Mouse (Mus musculus): ENCODE results near the gene Col1a2.

Col1a2 gene

GRCm38 (mm10) chr6:4504603-4505131, at the start of gene Col1a2:
Col1a2 (plus strand) TSS chr6:4504814.
- DNase-seq (ENCODE audit: low read depth in 1 of 2, low spot score in 2 of 2), result no peak

DNA sequence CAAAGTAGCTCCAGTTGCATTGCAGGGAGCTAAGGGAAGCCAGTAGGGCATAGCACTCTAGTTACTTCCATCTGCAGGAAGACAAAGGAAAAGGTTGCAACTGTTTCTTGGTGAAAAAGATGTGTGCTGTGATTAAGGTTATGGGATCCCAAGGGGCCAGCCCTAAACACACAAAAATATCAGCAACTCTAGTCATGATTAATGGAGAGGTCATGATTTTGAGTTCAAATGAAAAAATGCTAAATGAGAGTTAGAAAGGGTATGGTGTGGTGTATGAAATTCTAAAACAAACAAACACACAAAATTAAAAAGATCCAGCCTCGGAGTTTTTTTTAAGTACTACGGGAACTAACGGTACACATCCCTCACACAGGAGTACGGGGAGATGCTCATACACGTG, 49.1 kb upstream of the Col1a2 start:
- no peak for DNase-seq (ENCODE audit: low read depth in 1 of 2, low spot score in 2 of 2)

GRCm38 (mm10) chr6:4455961-4456617, 48.5 kb upstream of the Col1a2 start:
- no peak for DNase-seq (ENCODE audit: low read depth in 1 of 2, low spot score in 2 of 2)

DNA sequence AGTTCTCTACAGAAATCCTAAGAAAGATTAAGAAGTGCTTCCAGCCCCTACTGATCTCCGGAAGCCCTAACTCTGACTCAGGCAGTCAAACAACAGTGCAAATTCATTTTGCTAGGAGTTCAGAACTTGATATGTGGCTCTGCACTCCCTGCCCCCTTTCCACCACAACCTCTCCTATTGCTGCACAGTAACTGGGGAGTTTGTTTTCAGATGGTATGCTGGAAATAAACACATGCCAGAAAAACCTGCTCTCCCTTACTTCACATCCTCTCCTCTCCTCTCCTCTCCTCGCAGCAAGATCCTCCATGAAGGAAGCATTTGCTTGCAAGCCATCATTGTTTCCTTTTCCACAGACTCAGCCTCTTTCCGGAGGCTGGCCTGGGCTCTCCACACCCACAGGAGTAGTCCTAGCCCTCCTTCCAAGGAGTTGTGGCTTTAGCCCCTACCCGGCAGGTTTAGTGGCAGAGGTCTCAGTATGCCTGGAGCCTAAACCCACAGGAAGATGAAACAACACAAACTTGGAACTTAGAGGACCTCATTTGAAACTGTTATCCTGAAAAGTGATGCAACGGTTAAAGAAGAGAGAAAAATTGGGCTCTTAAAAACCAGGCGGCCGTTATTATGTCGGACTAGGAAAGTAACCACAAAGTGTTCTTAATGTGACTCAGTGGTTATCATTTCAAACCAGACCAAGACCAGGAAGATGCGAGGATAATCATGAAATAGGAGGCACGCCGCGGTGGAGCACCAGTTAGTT, 47.7 kb upstream of the Col1a2 start:
- DNase-seq (ENCODE audit: low read depth in 1 of 2, low spot score in 2 of 2), result no peak

DNA sequence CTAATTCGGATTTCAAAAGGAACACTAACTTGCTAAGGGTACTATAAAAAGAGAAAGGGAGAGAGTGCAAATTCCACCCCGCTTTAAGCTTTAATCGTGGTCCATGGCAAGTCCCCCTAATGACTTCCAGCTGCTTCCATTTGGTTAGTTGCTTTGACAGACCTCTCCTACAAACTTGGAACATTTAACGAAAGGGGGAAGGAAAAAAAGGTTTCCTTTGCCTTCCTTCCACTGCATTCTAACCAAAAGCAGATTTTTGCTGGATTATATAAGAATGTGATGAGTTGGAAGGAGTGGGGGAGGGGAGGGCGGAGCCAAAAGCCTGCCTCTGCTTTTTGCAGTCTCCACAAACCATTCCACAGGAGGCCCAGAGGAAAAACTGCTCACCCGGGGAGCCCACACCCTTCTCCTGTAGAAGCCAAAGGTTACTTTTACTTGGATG, 47.0 kb upstream of the Col1a2 start:
- DNase-seq (ENCODE audit: low read depth in 1 of 2, low spot score in 2 of 2), result no peak

GRCm38 (mm10) chr6:4465320-4465719, 39.3 kb upstream of the Col1a2 start:
- no peak for DNase-seq (ENCODE audit: low read depth in 1 of 2, low spot score in 2 of 2)

- DNase-seq (ENCODE audit: low read depth in 1 of 2, low spot score in 2 of 2), result no peak
Observed at GRCm38 (mm10) chr6:4483577-4483936, 21.1 kb upstream of the Col1a2 start.

GRCm38 (mm10) chr6:4483937-4484601, 20.5 kb upstream of the Col1a2 start:
- no peak for DNase-seq (ENCODE audit: low read depth in 1 of 2, low spot score in 2 of 2)

- DNase-seq (ENCODE audit: low read depth in 1 of 2, low spot score in 2 of 2), result no peak
Observed at GRCm38 (mm10) chr6:4488349-4488748, 16.3 kb upstream of the Col1a2 start.

GRCm38 (mm10) chr6:4488966-4489365, 15.6 kb upstream of the Col1a2 start:
- no peak for DNase-seq (ENCODE audit: low read depth in 1 of 2, low spot score in 2 of 2)

DNA sequence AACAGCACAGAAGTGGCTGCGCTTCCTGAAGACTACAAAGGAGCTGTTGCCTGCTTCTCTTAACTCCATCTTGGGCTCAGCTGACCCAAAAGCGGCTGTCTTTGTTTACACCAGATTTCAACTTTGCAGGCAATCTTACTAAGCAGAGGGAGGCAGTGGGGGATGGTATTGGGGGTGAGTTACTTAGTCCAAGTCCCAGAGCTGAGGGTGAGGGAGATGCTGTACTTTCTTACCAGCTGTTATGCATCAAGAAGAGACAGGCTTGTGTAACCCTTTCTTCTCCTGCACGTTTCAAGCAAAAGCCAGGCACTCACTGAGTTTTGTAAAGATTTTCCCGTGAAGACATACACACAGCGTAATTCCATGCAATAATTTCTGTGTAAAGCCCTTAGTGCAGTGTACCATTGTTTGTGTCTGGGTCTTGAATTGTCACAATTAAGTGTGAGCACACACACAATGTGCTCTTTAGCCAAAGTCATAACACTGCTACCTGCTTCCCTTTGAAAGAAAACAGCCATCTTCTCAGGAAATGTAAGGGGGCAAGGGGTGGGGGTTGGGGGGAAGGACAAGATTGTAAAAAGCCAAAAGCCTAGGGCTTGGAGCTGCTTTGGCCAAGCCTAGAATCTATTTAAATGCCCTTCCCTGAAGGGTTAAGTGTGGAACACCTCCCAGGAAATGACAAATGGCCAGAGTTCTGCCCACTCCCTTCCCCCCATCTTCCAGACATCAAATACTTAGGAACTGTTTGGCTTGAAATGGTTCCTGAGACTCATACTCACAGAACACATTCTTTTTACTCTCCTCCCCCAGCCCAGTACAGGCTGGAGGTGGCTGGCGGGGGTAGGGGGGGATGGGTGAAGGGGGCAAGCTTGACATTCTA, 15.0 kb upstream of the Col1a2 start:
- DNase-seq (ENCODE audit: low read depth in 1 of 2, low spot score in 2 of 2), result no peak

DNA sequence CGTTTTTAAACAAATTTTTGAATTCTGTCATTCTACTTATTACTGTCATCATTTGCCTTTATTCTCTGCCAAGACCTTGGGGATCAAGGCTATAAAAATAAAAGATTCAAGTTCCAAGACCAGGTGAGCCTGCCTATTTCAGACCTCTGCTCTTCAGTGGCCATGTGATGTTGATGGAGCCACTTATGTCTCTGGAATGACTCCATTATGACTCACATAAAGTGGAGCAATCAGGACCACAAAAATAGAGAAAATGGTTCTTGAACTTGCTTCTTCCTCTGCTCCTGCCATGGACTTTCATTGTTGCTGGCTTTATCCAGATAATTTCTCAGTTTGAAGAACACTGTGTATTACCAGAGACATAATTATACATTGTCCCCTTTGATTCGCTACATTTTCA, 10.9 kb upstream of the Col1a2 start:
- no peak for DNase-seq (ENCODE audit: low read depth in 1 of 2, low spot score in 2 of 2)

GRCm38 (mm10) chr6:4496428-4496827, 8.2 kb upstream of the Col1a2 start:
- DNase-seq (ENCODE audit: low read depth in 1 of 2, low spot score in 2 of 2), result no peak

GRCm38 (mm10) chr6:4503106-4503505, 1.5 kb upstream of the Col1a2 start:
- DNase-seq (ENCODE audit: low read depth in 1 of 2, low spot score in 2 of 2), result no peak

GRCm38 (mm10) chr6:4505158-4505997, 764 bp downstream of the Col1a2 start:
- no peak for DNase-seq (ENCODE audit: low read depth in 1 of 2, low spot score in 2 of 2)

- DNase-seq (ENCODE audit: low read depth in 1 of 2, low spot score in 2 of 2), result no peak
Observed at GRCm38 (mm10) chr6:4506106-4506505, 1.5 kb downstream of the Col1a2 start.

DNA sequence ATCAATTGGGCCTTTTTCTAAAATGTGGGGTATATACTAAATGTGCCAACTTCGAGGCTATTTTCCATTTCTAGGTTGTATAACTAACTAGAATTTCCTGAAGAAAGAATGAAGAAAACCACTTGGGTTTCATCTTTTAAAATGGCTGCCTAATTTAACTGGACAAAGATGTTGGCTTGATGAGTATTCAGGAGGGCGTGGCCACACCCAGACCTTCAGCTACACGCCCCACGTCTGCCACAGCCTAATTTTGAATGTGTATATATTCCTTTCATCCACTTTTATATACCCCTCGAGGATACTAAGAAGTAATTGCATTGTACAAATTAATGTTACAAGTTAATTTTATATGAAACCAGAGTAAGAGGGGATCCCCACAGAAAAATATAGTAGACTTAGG, 2.2 kb downstream of the Col1a2 start:
- DNase-seq (ENCODE audit: low read depth in 1 of 2, low spot score in 2 of 2), result no peak

DNA sequence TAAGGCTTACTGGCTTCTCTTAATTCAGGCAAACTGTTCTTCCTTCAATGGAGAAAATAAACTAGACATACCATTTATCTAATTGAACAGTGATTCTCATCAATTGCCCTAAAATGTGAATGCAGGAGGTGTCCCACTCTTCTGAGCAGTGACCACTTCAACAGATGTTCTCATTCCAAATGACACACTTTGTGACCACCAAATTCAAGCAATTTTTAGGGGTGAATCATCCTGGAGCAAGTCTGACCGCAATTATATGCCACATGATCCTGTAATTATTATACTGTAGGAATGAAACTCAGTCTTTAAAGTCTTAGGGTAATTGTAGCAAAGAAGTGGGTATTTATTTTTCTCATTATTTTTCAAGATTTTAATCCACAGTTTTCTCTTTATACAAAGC, 2.7 kb downstream of the Col1a2 start:
- no peak for DNase-seq (ENCODE audit: low read depth in 1 of 2, low spot score in 2 of 2)

DNA sequence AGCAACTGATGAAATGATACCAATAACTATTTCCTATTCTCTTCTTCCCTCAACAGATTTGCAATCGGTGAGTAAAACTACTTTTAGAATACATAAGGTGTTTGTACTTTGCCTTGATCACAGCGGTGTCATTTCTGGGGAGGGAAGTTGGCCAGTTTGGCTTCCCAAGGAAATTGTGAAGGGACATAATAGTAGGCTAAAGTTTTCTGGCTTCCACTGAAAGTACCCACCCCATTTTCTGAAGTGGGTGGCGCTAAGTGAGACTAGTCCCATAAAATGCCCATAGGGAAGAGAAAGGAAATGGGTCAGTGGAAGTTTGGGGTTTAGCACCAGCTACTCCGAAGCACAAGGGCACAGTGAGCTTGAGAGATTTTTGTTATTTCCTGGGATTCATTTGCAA, 3.7 kb downstream of the Col1a2 start:
- DNase-seq (ENCODE audit: low read depth in 1 of 2, low spot score in 2 of 2), result no peak

DNA sequence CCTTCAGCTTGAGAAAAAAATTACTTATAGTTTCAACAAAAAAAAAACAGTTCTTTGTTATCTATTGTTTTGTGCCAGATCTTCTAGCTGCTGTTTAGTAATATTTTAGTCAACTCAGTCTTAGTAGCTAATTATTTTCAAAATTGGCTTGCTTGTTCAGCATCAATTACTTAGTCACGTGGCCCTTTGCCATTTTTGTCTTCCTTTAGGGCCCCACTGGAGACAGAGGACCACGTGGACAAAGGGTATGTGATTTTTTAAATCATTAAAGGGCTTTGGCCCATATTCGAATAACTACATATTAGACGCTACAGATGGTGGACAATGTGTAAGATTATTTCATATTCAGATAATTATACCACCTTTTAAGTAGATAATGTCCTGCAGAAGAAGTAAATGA, 4.8 kb downstream of the Col1a2 start:
- no peak for DNase-seq (ENCODE audit: low read depth in 1 of 2, low spot score in 2 of 2)
